Mouse (Mus musculus) bone marrow macrophage, adult 2 months (primary cell): ENCODE results near the gene Serpina3f.

Experiments used
- CTCF ChIP-seq: IDR thresholded peaks from 2 replicates; pipeline ENCODE4 v1.5.1; 2012; ENCODE audit warnings: low read depth, mild to moderate bottlenecking, low read length, moderate library complexity
- POLR2A ChIP-seq: IDR thresholded peaks from 2 replicates; pipeline ENCODE4 v1.6.1; 2012; ENCODE audit warnings: mild to moderate bottlenecking, low read depth, low read length, borderline replicate concordance

- TF ChIP-seq CTCF (no peak), POLR2A (no peak)
Observed at GRCm38 (mm10) chr12:104248231-104248630, 33.9 kb downstream of the Serpina3f start.
